In genomic region chr12:75359500-75359899, GRCm38 (mm10) we compare ENCODE assay signal across 25 mouse cellular contexts. TPM values are rescaled to one million over a fixed set of nuclear protein-coding genes. Genes with fewer than 3 reads are reported as not detected.
DNase-seq lines count a peak whose midpoint lies in the region; ATAC-seq and TF ChIP-seq lines count a peak whose summit lies in the region.
"Had no signal": no experiment of that assay in that cellular context is flagged by ENCODE, and none has a peak within 500 bp of the region (broad histone marks: within the 10 kb centered on the region; RNA-seq: fewer than 3 reads in every experiment).

No protein-coding gene starts in this region.

- peaks cover 26% of the 10 kb centered on the region for H3K4me1 ChIP-seq in kidney, embryonic 15.5 days
- peaks cover 8% of the 10 kb centered on the region; the same call in 1 of the 2 replicates for H3K4me1 ChIP-seq in lung, embryonic 16.5 days (replicated peaks; ENCODE audit: control insufficient read depth, insufficient read depth, low read length)
- H3K4me1 ChIP-seq in lung, adult 2 months (ENCODE audit: control insufficient read depth, insufficient read depth, low read length): peaks cover 19% of the 10 kb centered on the region
- H3K4me1 ChIP-seq: embryonic facial prominence, embryonic 10.5 days; forebrain, embryonic 15.5 days; limb, embryonic 12.5 days; liver, embryonic 13.5 days; midbrain, embryonic 12.5 days; stomach, embryonic 15.5 days had no signal

- no peak overlapping the region for H3K4me2 ChIP-seq in kidney, embryonic 15.5 days
- H3K4me2 ChIP-seq in lung, embryonic 16.5 days (ENCODE audit: low read depth, low read length): no peak overlapping the region
- H3K4me2 ChIP-seq: forebrain, embryonic 15.5 days; heart, embryonic 15.5 days; hindbrain, embryonic 15.5 days; limb, embryonic 12.5 days; liver, embryonic 13.5 days; lung, embryonic 15.5 days; midbrain, embryonic 12.5 days; neural tube, embryonic 15.5 days; stomach, embryonic 15.5 days had no signal

- H3K4me3 ChIP-seq in kidney, embryonic 15.5 days (replicated peaks): no peak overlapping the region
- H3K4me3 ChIP-seq in lung, embryonic 16.5 days (ENCODE audit: low read length): no peak overlapping the region
- no peak overlapping the region for H3K4me3 ChIP-seq in lung, adult 2 months (replicated peaks; ENCODE audit: extremely low read depth, low read depth, low read length)
- H3K4me3 ChIP-seq: embryonic facial prominence, embryonic 10.5 days; forebrain, embryonic 15.5 days; heart, embryonic 15.5 days; hindbrain, embryonic 15.5 days; limb, embryonic 12.5 days; liver, embryonic 13.5 days; lung, embryonic 15.5 days; midbrain, embryonic 12.5 days; neural tube, embryonic 15.5 days; stomach, embryonic 15.5 days had no signal

- TF ChIP-seq POLR2A in lung, adult 2 months (IDR thresholded peaks at IDR 0.05; ENCODE audit: borderline replicate concordance, extremely low read depth, low read depth, low read length): no peak

- H3K27me3 ChIP-seq in kidney, embryonic 15.5 days: no peaks in the 10 kb centered on the region
- no peaks in the 10 kb centered on the region for H3K27me3 ChIP-seq in lung, embryonic 16.5 days (ENCODE audit: control insufficient read depth, insufficient read depth, low read depth, low read length)
- H3K27me3 ChIP-seq: forebrain, embryonic 15.5 days; heart, embryonic 15.5 days; hindbrain, embryonic 15.5 days; limb, embryonic 12.5 days; liver, embryonic 13.5 days; lung, embryonic 15.5 days; midbrain, embryonic 12.5 days; neural tube, embryonic 15.5 days; stomach, embryonic 15.5 days had no signal

- H3K9ac ChIP-seq in kidney, embryonic 15.5 days: no peak overlapping the region
- no peak overlapping the region for H3K9ac ChIP-seq in lung, embryonic 16.5 days (ENCODE audit: low read length)
- H3K9ac ChIP-seq: forebrain, embryonic 15.5 days; heart, embryonic 15.5 days; hindbrain, embryonic 15.5 days; limb, embryonic 12.5 days; liver, embryonic 13.5 days; lung, embryonic 15.5 days; midbrain, embryonic 12.5 days; neural tube, embryonic 15.5 days; stomach, embryonic 15.5 days had no signal

- 0 out of 2 replicates have a peak, but pooled peaks cover 3% of the 10 kb centered on the region for H3K36me3 ChIP-seq in kidney, embryonic 15.5 days
- H3K36me3 ChIP-seq in lung, embryonic 16.5 days (ENCODE audit: control insufficient read depth, insufficient read depth, low read length): no peaks in the 10 kb centered on the region
- H3K36me3 ChIP-seq: embryonic facial prominence, embryonic 10.5 days; forebrain, embryonic 15.5 days; heart, embryonic 15.5 days; hindbrain, embryonic 15.5 days; limb, embryonic 12.5 days; liver, embryonic 13.5 days; lung, embryonic 15.5 days; midbrain, embryonic 12.5 days; neural tube, embryonic 15.5 days; stomach, embryonic 15.5 days had no signal

- H3K9me3 ChIP-seq in kidney, embryonic 15.5 days (replicated peaks): no peaks in the 10 kb centered on the region
- H3K9me3 ChIP-seq in lung, embryonic 16.5 days (ENCODE audit: control insufficient read depth, low read length): no peaks in the 10 kb centered on the region
- H3K9me3 ChIP-seq: embryonic facial prominence, embryonic 10.5 days; forebrain, embryonic 15.5 days; heart, embryonic 15.5 days; hindbrain, embryonic 15.5 days; limb, embryonic 12.5 days; liver, embryonic 13.5 days; lung, embryonic 15.5 days; midbrain, embryonic 12.5 days; neural tube, embryonic 15.5 days; stomach, embryonic 15.5 days had no signal

- no peak for TF ChIP-seq CTCF in lung, adult 2 months (IDR thresholded peaks at IDR 0.05; ENCODE audit: insufficient read depth, low read length)

- ATAC-seq in kidney, embryonic 15.5 days (replicated peaks; ENCODE audit: low FRiP score): peak; percentile 64; the same call in 1 of the 2 replicates
- ATAC-seq in lung, embryonic 16.5 days (ENCODE audit: low read depth): 0 out of 2 replicates have a peak, but pooled peaks have one; percentile 37

- 29% methylated on average over 2 of the region's 2 CpGs for WGBS in kidney, embryonic 15.5 days
- 28% methylated on average over 2 of the region's 2 CpGs for WGBS in lung, embryonic 16.5 days
- 27% methylated on average over 2 of the region's 2 CpGs for WGBS in lung, adult 2 months

- H3K27ac ChIP-seq in kidney, embryonic 15.5 days: peak overlapping the region; percentile 48
- no peak overlapping the region for H3K27ac ChIP-seq in lung, embryonic 16.5 days (ENCODE audit: low read length)
- H3K27ac ChIP-seq: embryonic facial prominence, embryonic 10.5 days; forebrain, embryonic 15.5 days; heart, embryonic 15.5 days; hindbrain, embryonic 15.5 days; limb, embryonic 12.5 days; liver, embryonic 13.5 days; lung, embryonic 15.5 days; midbrain, embryonic 12.5 days; neural tube, embryonic 15.5 days; stomach, embryonic 15.5 days had no signal

- DNase-seq in embryo, embryonic 10.5 days (ENCODE audit: low spot score): peak; percentile 21
- DNase-seq in embryo, embryonic 11 days: no peak
- no peak for DNase-seq in kidney, postnatal 10 days
- no peak for DNase-seq in lung, adult 2 months
- peak; percentile 30 for DNase-seq in lung, postnatal 36 days
- DNase-seq: adrenal gland, postnatal 10 days; cerebellum, postnatal 25 days; gastrocnemius, postnatal 10 days; liver, embryonic 13.5 days; right cerebral cortex, postnatal 4 days; thymus, adult 2 months; thymus, postnatal 4 days had no signal

RNA-seq across cellular contexts. Expression of gene Rhoj, which starts 51.4 kb away (rescaled TPM):
- 48.5 and 59.7 TPM in 2 replicates for polyA plus RNA-seq in kidney, embryonic 15.5 days (2015; fragmentation: Nextera tagmentation; extraction: Ambion mirVana)
- polyA plus RNA-seq in lung, embryonic 16.5 days (2015; fragmentation: Nextera tagmentation; extraction: Ambion mirVana): 66.0 and 69.7 TPM in 2 replicates
- polyA plus RNA-seq in lung, adult 2 months (2012; rRNA removed): 84.9 and 92.2 TPM in 2 replicates

RNA-seq across cellular contexts. Expression of gene Gphb5, which starts 57.1 kb away (rescaled TPM):
- polyA plus RNA-seq in kidney, embryonic 15.5 days (2015; fragmentation: Nextera tagmentation; extraction: Ambion mirVana): not detected in 2 replicates
- polyA plus RNA-seq in lung, embryonic 16.5 days (2015; fragmentation: Nextera tagmentation; extraction: Ambion mirVana): 0.13 TPM in 1 of 2 replicates, not detected in the other
- not detected in 2 replicates for polyA plus RNA-seq in lung, adult 2 months (2012; rRNA removed)
- polyA plus RNA-seq: cerebellum, adult 2 months; embryonic facial prominence, embryonic 10.5 days; forebrain, embryonic 15.5 days; heart, embryonic 15.5 days; hindbrain, embryonic 15.5 days; intestine, embryonic 14.5 days; limb, embryonic 12.5 days; liver, embryonic 13.5 days; lung, embryonic 15.5 days; neural tube, embryonic 15.5 days; stomach, embryonic 15.5 days had no signal

Comparison
In these comparisons a context has a peak if more than half of its experiments do, and no peak if none do; other contexts are left out.
1. DNase-seq: peak in embryo, embryonic 10.5 days (single experiment) and lung, postnatal 36 days (single experiment); none in embryo, embryonic 11 days (single experiment), kidney, postnatal 10 days (single experiment) and lung, adult 2 months (single experiment).